Mouse (Mus musculus) gastrocnemius, adult 2 months (tissue): ENCODE measurements at regions not wholly inside any gene's neighbourhood (a gene's known extent, or its start where the extent isn't known, plus 50 kb on each side); places are given as distances from the start of the nearest gene placed in this dataset.

Source experiments
- DNase-seq: peaks from one replicate; pipeline ENCODE4 v3.0.0; 2022
- H3K27ac ChIP-seq: fragments of 200-600 bp; 2 replicates; pipeline ENCODE4 v1.8.1; 2022; ENCODE audit warnings: mild to moderate bottlenecking
- H3K4me3 ChIP-seq: fragments of 200-600 bp; 2 replicates; pipeline ENCODE4 v1.8.1; 2022; ENCODE audit warnings: mild to moderate bottlenecking, moderate library complexity
- CTCF ChIP-seq: fragments of 200-600 bp; IDR thresholded peaks from 2 replicates; pipeline ENCODE4 v1.8.1; 2022; ENCODE audit warnings: antibody characterized with exemption, mild to moderate bottlenecking, moderate library complexity
- intact Hi-C: fragments of 180-260 bp; cut with DNase I; formaldehyde crosslinking; loops from one replicate; pipeline ENCODE4 v1.15.1; 2025

- H3K4me3 ChIP-seq = no peak overlapping the region
- H3K27ac ChIP-seq = no peak overlapping the region
- intact Hi-C loops = no loop called here
- no peak for DNase-seq
- no peak for TF ChIP-seq CTCF
Measured at GRCm38 (mm10) chr10:120628066-120628465, 151.8 kb upstream of the Hmga2 start.

DNA sequence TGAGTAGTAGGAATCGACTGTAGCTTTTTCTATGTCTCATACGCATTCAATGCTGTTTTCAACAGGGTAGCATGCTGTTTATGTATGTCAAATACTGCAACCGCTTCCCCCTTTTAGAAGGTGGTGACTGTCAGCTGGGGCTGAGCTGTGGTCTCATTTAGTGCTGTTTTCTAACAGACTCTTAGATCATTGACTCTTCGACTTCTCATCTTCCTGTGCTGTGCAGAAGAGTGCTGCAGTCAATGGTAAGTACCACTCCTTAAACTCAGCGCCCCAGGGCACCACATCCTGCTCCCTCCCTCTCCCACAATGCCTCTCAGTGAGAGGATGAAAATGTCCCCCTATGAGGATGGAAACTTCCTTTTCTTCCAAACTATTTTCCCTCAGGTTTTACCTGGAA is 149.2 kb upstream of the Hmga2 start:
- no peak for TF ChIP-seq CTCF
- Histone ChIP-seq H3K4me3 (no peak overlapping the region), H3K27ac (no peak overlapping the region)
- intact Hi-C loops = no loop called here
- no peak for DNase-seq

DNA sequence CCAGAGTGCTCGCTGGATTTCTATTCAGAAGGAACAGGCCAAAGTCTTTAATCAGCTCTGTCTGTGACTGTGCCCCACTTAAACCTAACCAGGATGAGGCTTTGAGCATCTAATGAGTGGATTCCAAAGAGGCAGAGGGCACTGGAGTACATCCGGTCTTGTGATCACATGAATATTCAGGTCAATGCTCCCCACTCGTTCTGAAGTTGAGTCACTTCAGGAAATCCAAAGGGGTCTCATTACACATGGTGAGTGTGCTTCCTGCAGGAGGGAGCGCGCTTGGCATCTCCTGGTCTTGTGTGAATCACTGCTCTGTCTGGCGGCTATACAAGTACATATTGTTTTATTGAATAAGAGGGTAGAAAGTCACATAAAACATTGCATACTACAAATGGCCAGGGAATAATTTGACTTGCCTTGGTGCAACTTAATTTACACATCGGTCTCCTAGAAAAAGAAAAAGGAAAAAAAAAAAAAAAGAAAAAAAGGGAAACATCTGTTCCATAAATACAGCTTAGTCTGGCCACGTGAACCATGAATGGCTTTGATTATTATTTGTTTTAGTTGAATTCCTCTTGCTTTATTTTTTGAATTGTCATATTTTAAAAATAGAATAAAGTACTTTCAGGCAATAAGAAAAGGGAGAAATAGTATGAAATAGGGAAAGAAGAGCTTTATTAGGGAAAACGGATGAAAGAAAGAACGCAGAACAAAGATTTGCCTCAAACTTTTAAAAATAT is 148.1 kb upstream of the Hmga2 start:
- DNase-seq = no peak
- no peak for TF ChIP-seq CTCF
- Histone ChIP-seq H3K4me3 (no peak overlapping the region), H3K27ac (no peak overlapping the region)
- intact Hi-C loops = no loop called here

DNA sequence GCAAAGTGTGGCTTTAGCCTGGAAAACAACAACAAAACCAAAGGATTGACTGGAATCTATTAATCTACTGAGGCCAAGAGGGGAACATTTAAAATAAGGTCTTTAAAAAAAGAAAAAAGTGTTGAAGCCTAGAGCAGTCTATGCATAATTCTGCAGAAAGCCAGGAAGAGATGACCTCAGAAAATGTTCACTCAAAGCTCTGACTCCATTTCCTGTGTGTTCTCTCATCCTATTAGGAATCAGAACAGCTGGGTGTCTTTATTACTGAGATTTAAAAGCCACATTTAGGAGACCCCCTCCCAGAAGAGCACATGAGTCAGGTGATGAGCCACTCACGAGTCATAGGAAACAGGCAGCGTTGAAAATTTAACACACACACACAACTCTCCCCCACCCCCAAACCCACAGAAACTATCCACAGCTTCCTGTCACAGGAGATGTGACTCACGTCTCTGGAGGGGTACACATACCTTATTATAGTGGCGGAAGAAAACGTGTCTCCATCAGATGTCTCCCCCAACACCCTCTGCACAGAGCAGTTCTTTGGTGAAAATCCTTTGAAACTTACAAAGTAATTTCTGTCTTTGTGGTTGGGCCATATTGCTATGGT is 140.2 kb upstream of the Hmga2 start:
- no peak overlapping the region for H3K4me3 ChIP-seq
- no peak overlapping the region for H3K27ac ChIP-seq
- intact Hi-C loops = no loop called here
- DNase-seq = no peak
- no peak for TF ChIP-seq CTCF

- Histone ChIP-seq H3K27ac (no peak overlapping the region), H3K4me3 (no peak overlapping the region)
- no peak for TF ChIP-seq CTCF
- no peak for DNase-seq
- intact Hi-C loops = no loop called here
Measured at GRCm38 (mm10) chr10:120612351-120612750, 136.1 kb upstream of the Hmga2 start.

- no peak for DNase-seq
- no peak overlapping the region for H3K4me3 ChIP-seq
- intact Hi-C loops = no loop called here
- H3K27ac ChIP-seq = no peak overlapping the region
- no peak for TF ChIP-seq CTCF
Measured at GRCm38 (mm10) chr10:120610076-120610475, 133.8 kb upstream of the Hmga2 start.

GRCm38 (mm10) chr10:120604506-120604905 is 128.2 kb upstream of the Hmga2 start:
- Histone ChIP-seq H3K4me3 (no peak overlapping the region), H3K27ac (no peak overlapping the region)
- no peak for DNase-seq
- intact Hi-C loops = no loop called here
- TF ChIP-seq CTCF = no peak

- no peak for TF ChIP-seq CTCF
- intact Hi-C loops = no loop called here
- DNase-seq = no peak
- Histone ChIP-seq H3K4me3 (no peak overlapping the region), H3K27ac (no peak overlapping the region)
Measured at GRCm38 (mm10) chr10:120603167-120603566, 126.9 kb upstream of the Hmga2 start.

DNA sequence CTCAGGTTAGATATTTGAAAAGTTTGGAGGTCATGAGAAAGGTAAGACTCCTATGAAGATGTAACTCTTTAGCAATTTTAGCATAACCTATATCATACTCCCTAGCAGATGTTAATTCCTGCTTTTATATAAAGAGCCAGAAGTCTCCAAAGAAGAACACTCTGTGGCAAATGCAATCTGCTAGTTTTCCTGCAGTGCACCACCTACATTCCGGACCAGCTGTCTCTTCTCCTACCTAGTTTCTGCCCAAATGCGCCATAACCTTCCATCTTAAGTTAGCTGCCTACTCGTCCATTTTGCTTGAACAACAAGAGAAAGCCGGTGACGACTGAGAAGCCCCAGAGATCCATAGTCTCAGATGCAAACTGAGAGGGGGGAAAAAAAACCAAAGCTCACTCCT is 124.5 kb upstream of the Hmga2 start:
- no peak overlapping the region for H3K27ac ChIP-seq
- H3K4me3 ChIP-seq = no peak overlapping the region
- no peak for DNase-seq
- intact Hi-C loops = no loop called here
- TF ChIP-seq CTCF = no peak

- intact Hi-C loops = no loop called here
- H3K27ac ChIP-seq = no peak overlapping the region
Measured at GRCm38 (mm10) chr10:120599551-120599950, 123.3 kb upstream of the Hmga2 start.

GRCm38 (mm10) chr10:120597320-120597887 is 121.1 kb upstream of the Hmga2 start:
- Histone ChIP-seq H3K4me3 (no peak overlapping the region), H3K27ac (no peak overlapping the region)
- intact Hi-C loops = no loop called here
- DNase-seq = no peak
- no peak for TF ChIP-seq CTCF

More at GRCm38 (mm10) chr10:120599551-120599950, 123.3 kb upstream of the Hmga2 start:
- no peak overlapping the region for H3K4me3 ChIP-seq
- no peak for TF ChIP-seq CTCF
- DNase-seq = no peak

DNA sequence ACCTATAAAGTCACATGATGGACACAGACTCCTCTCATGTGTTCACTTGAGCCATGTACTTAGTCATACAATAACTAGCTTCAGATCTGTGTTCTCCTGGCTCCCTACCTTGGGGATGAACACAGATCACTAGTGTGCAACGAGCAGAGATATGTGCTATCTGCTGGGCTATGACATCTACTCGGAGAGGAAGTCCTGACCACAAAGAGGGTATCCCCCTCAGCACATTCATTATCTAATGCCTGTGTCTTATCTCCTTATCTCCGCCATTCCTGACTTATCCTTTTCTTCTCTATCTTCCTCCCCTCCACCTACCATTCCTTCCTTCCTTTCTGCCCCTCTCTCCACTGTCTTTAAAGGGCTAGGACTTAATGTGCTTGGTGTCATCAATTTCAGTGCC is 118.9 kb upstream of the Hmga2 start:
- intact Hi-C loops = no loop called here
- no peak for DNase-seq

DNA sequence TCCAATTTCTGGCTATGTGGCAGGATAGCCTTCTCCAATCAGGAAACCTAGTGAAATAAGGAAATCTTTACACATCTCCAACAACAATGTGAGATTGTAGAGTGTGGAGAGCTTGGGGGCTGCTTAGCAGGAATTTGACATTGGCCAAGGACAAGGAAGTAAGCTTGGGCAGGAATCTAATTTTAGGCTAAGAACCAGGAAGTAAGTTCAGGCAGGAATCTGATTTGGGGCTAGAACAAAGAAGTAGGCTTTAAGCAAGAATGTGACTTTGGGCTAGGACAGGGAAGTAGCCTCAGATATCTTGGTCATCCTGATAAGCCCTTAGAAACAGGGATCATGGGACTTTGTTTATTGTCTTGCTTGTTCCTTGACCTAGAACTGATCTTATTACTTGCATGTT is 117.6 kb upstream of the Hmga2 start:
- intact Hi-C loops = no loop called here
- Histone ChIP-seq H3K27ac (no peak overlapping the region), H3K4me3 (no peak overlapping the region)
- no peak for TF ChIP-seq CTCF
- no peak for DNase-seq

More for the DNA sequence above, 118.9 kb upstream of the Hmga2 start:
- no peak for TF ChIP-seq CTCF
- Histone ChIP-seq H3K27ac (no peak overlapping the region), H3K4me3 (no peak overlapping the region)

DNA sequence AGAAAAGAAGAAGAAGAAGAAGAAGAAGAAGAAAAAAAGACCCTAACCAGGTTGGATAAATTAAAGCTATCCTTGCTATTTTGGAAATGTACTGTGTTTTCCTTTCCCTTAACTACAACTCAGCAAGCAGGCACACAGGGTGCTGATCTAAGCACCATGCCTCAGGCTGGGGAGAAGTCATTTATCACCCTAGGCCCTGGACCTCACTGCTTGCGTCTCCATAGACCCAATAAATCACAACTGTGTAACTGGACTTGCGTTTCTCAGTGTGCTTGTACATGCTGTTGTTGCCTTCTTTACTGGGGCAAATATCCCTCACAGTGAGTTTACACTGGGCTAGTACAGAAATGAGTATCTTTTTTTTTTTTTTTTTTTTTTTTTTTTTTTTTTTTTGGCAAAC is 113.4 kb upstream of the Hmga2 start:
- no peak for TF ChIP-seq CTCF
- no peak for DNase-seq

More for the DNA sequence above, 113.4 kb upstream of the Hmga2 start:
- Histone ChIP-seq H3K27ac (no peak overlapping the region), H3K4me3 (no peak overlapping the region)
- intact Hi-C loops = no loop called here
